Mouse (Mus musculus) liver, embryonic 14.5 days (tissue): ENCODE measurements around the gene Enpep.

Experiments used
- CTCF ChIP-seq: IDR thresholded peaks from 2 replicates; pipeline ENCODE4 v1.5.1; 2016; ENCODE audit warnings: antibody characterized with exemption, low read depth, control low read depth
- EP300 ChIP-seq: IDR thresholded peaks from 2 replicates; pipeline ENCODE4 v1.6.1; 2016; ENCODE audit warnings: antibody characterized with exemption, low read depth

- TF ChIP-seq CTCF (no peak), EP300 (no peak)
Measured at GRCm38 (mm10) chr3:129373108-129373507, 40.6 kb upstream of the Enpep start.
